Mouse (Mus musculus): Measurements from ENCODE around the gene Dync1li2.

DNA sequence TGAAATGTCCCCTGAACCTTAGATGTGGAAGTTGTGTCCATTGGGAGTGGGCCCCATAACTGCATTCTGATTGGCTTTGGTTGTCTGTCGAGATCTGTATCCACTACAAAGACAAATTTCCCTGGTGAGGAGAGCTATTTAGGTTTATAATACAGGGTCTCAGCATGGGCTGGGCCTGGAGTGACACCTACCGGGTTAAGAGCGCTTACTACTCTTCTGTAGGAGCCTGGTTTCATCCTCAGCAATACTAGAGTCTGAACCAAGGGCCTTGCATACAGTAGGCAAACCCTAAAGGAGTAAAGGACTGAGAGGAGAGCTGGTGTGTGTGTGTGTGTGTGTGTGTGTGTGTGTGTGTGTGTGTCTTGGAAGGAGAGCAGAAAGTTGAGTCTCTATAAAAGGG is 28.6 kb downstream of the Dync1li2 start:
- no peak for TF ChIP-seq CTCF (IDR thresholded peaks at IDR 0.05; ENCODE audit: borderline replicate concordance, insufficient read depth, low read length)
- TF ChIP-seq POLR2A (IDR thresholded peaks at IDR 0.05; ENCODE audit: low read depth, low read length), result no peak

Data from embryonic fibroblast, embryonic 13.5 days (primary cell).